Comparison of ENCODE assay signal across 10 mouse cellular contexts in the genomic region with DNA sequence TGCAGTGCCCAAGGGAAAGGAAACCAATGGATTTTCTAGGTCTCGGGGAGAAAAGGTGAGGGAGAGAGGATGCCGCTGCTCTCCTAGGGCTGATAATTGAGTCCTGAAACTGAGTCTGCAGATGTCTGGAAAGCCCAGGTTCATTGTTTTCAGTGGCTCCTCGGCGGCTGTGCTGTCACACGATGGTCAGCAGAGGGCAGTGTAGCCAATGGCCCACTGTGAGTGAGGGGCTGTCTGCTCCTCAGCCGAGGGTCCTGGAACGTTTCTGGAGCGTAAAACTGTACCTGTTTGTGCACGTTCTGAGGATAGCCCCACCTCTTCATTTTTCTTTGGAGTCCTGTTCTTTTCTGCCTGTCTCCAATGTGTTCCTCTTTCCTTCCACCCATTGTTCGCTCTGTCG. TPM values are rescaled to one million over a fixed set of nuclear protein-coding genes. Genes with fewer than 3 reads are reported as not detected.
DNase-seq lines count a peak whose midpoint lies in the region; TF ChIP-seq lines count a peak whose summit lies in the region.
"Had no signal": no experiment of that assay in that cellular context is flagged by ENCODE, and none has a peak within 500 bp of the region (broad histone marks: within the 10 kb centered on the region; RNA-seq: fewer than 3 reads in every experiment).

No protein-coding gene starts in this region.

- in situ Hi-C loops in CH12.LX (cut with MboI; ENCODE audit: low pct_ligation_motif_present, low pct_unique_long_range_greater_than_20kb, low sequenced_read_pairs) = no loop called here

- H3K36me3 ChIP-seq in CH12.LX (replicated peaks in 1 of 2; ENCODE audit: control insufficient read depth in 1 of 2, insufficient read depth in 1 of 2, low read length in 1 of 2) = no peaks in the 10 kb centered on the region
- H3K36me3 ChIP-seq: limb, embryonic 12.5 days had no signal

- no peak overlapping the region for H3K4me2 ChIP-seq in CH12.LX (ENCODE audit: insufficient read depth, low read depth, poor library complexity, severe bottlenecking)
- H3K4me2 ChIP-seq: limb, embryonic 12.5 days had no signal

- TF ChIP-seq RAD21 in CH12.LX (IDR thresholded peaks at IDR 0.05; ENCODE audit: low read depth, low read length) = peak; percentile 50

- dilution Hi-C loops in CH12.LX (cut with MboI; ENCODE audit: extremely low pct_ligation_motif_present, extremely low pct_unique_long_range_greater_than_20kb, low sequenced_read_pairs) = no loop called here

- TF ChIP-seq EP300 in CH12.LX (IDR thresholded peaks at IDR 0.05; ENCODE audit: low read length) = no peak

- no peak overlapping the region for H3K27ac ChIP-seq in CH12.LX (ENCODE audit: insufficient read depth, low read depth)
- H3K27ac ChIP-seq in embryonic fibroblast, embryonic 13.5 days (ENCODE audit: insufficient read depth, low read length) = no peak overlapping the region
- H3K27ac ChIP-seq: limb, embryonic 12.5 days had no signal

- TF ChIP-seq CTCF in CH12.LX (conservative IDR thresholded peaks at IDR 0.05 in 1 of 2, IDR thresholded peaks at IDR 0.05 in 1 of 2; ENCODE audit: low read depth in 2 of 2, low read length in 2 of 2) = peak; percentile 74
- 0 out of 2 replicates have a peak, but pooled peaks have one; percentile 24 for TF ChIP-seq CTCF in embryonic fibroblast, embryonic 13.5 days (IDR thresholded peaks at IDR 0.05; ENCODE audit: borderline replicate concordance, insufficient read depth, low read length)

- no peak overlapping the region for H3K9ac ChIP-seq in CH12.LX (ENCODE audit: insufficient read depth, low read depth)
- H3K9ac ChIP-seq: limb, embryonic 12.5 days had no signal

- no peaks in the 10 kb centered on the region for H3K4me1 ChIP-seq in CH12.LX (ENCODE audit: control insufficient read depth in 1 of 2, insufficient read depth in 2 of 2)
- H3K4me1 ChIP-seq in embryonic fibroblast, embryonic 13.5 days (ENCODE audit: control insufficient read depth, insufficient read depth, low read length) = no peaks in the 10 kb centered on the region
- H3K4me1 ChIP-seq: limb, embryonic 12.5 days had no signal

- no peaks in the 10 kb centered on the region for H3K79me2 ChIP-seq in CH12.LX (replicated peaks; ENCODE audit: control insufficient read depth, extremely low read depth, insufficient read depth, poor library complexity, severe bottlenecking)

- H3K27me3 ChIP-seq in CH12.LX (replicated peaks) = peaks cover 4% of the 10 kb centered on the region
- H3K27me3 ChIP-seq: limb, embryonic 12.5 days had no signal

- no peak overlapping the region for H3K4me3 ChIP-seq in CH12.LX (replicated peaks in 1 of 3; ENCODE audit: low read depth in 2 of 3, low read length in 2 of 3, poor library complexity in 1 of 3)
- H3K4me3 ChIP-seq in embryonic fibroblast, embryonic 13.5 days (ENCODE audit: insufficient read depth, low read length) = no peak overlapping the region
- H3K4me3 ChIP-seq: limb, embryonic 12.5 days had no signal

- no peak for TF ChIP-seq POLR2A in CH12.LX (IDR thresholded peaks at IDR 0.05; ENCODE audit: low read depth, low read length)
- no peak for TF ChIP-seq POLR2A in embryonic fibroblast, embryonic 13.5 days (IDR thresholded peaks at IDR 0.05; ENCODE audit: low read depth, low read length)

- DNase-seq in adrenal gland, postnatal 25 days = peak; percentile 10
- DNase-seq in adrenal gland, adult 2 months = no peak
- DNase-seq in kidney, postnatal 4 days = peak; percentile 28 to 45
- no peak for DNase-seq in kidney, adult 8-10 months
- no peak for DNase-seq in CH12.LX (ENCODE audit: extremely low read depth)
- DNase-seq in spleen, postnatal 14 days (ENCODE audit: low spot score in 2 of 2) = no peak
- DNase-seq in spleen, adult 12 weeks (ENCODE audit: low spot score) = no peak

- H3K9me3 ChIP-seq in CH12.LX (replicated peaks; ENCODE audit: low read length) = no peaks in the 10 kb centered on the region
- H3K9me3 ChIP-seq: limb, embryonic 12.5 days had no signal

TF ChIP-seq in CH12.LX, 34 proteins besides CTCF, POLR2A, EP300 and RAD21:
- TF ChIP-seq JUN (IDR thresholded peaks at IDR 0.05; ENCODE audit: insufficient read depth, low read depth, low read length) = no peak
- TF ChIP-seq IRF4 (IDR thresholded peaks at IDR 0.05; ENCODE audit: low read depth, low read length) = no peak
- no peak for TF ChIP-seq ETS1 (conservative IDR thresholded peaks at IDR 0.05; ENCODE audit: low read depth, low read length)
- no peak for TF ChIP-seq E2F4 (IDR thresholded peaks at IDR 0.05; ENCODE audit: insufficient replicate concordance, low read depth, low read length)
- TF ChIP-seq ZC3H11A (IDR thresholded peaks at IDR 0.05; ENCODE audit: low read depth, low read length) = no peak; the same call in 1 of the 2 replicates
- no peak for TF ChIP-seq UBTF (IDR thresholded peaks at IDR 0.05; ENCODE audit: low read depth, low read length)
- TF ChIP-seq SMC3 (IDR thresholded peaks at IDR 0.05; ENCODE audit: low read depth, low read length) = peak; percentile 86

RNA-seq across cellular contexts. Expression of a gene that starts 13.7 kb away (rescaled TPM):
- total RNA-seq in adrenal gland, postnatal 25 days (2021) = 8.6 and 9.6 TPM in 2 replicates
- 1 to 10 TPM; 8.5 to 8.7 TPM for total RNA-seq in adrenal gland, adult 2 months (2021)
- polyA plus RNA-seq in adrenal gland, adult 2 months (2012; rRNA removed) = 2.8 and 4.8 TPM in 2 replicates
- total RNA-seq in CH12.LX (2012; rRNA removed) (12.8 and 14.8 TPM in 2 replicates), CH12.LX (2014; rRNA removed) (21.9 and 24.2 TPM in 2 replicates)
- polyA plus RNA-seq in CH12.LX (2012; ENCODE audit: insufficient read length, low read depth) = 8.7 and 8.8 TPM in 2 replicates
- polyA plus RNA-seq in embryonic fibroblast, embryonic 13.5 days (2011; ENCODE audit: insufficient read length, low read depth, missing spikeins) = 6.8 and 7.0 TPM in 2 replicates

RNA-seq across cellular contexts. Expression of a gene that starts 33.8 kb away (rescaled TPM):
- total RNA-seq in adrenal gland, postnatal 25 days (2021) = 0.52 TPM in 1 of 2 replicates, not detected in the other
- total RNA-seq in adrenal gland, adult 2 months (2021) = under 1 TPM; 0.26 to 0.52 TPM
- 0.13 TPM in 1 of 2 replicates, not detected in the other for polyA plus RNA-seq in adrenal gland, adult 2 months (2012; rRNA removed)
- total RNA-seq in CH12.LX (2012; rRNA removed) = not detected in 2 replicates
- not detected in 2 replicates for total RNA-seq in CH12.LX (2014; rRNA removed)
- not detected in 2 replicates for polyA plus RNA-seq in CH12.LX (2012; ENCODE audit: insufficient read length, low read depth)
- not detected in 2 replicates for polyA plus RNA-seq in embryonic fibroblast, embryonic 13.5 days (2011; ENCODE audit: insufficient read length, low read depth, missing spikeins)
- polyA plus RNA-seq: stomach, embryonic 14.5 days had no signal

Comparison
In these comparisons a context has a peak if more than half of its experiments do, and no peak if none do; other contexts are left out.
1. DNase-seq: peak in adrenal gland, postnatal 25 days (single experiment) and kidney, postnatal 4 days (2 of 2); none in adrenal gland, adult 2 months (single experiment), kidney, adult 8-10 months (0 of 2), CH12.LX (single experiment), spleen, postnatal 14 days (0 of 2) and spleen, adult 12 weeks (single experiment).